Mouse (Mus musculus) forelimb bud, embryonic 11.5 days (tissue): ENCODE measurements at regions not wholly inside any gene's neighbourhood (a gene's known extent, or its start where the extent isn't known, plus 50 kb on each side); places are given as distances from the start of the nearest gene placed in this dataset.

Experiments
- DNase-seq: peaks from one replicate; pipeline ENCODE4 v3.0.0-alpha.2; 2012; ENCODE audit warnings: low read depth, low spot score

DNA sequence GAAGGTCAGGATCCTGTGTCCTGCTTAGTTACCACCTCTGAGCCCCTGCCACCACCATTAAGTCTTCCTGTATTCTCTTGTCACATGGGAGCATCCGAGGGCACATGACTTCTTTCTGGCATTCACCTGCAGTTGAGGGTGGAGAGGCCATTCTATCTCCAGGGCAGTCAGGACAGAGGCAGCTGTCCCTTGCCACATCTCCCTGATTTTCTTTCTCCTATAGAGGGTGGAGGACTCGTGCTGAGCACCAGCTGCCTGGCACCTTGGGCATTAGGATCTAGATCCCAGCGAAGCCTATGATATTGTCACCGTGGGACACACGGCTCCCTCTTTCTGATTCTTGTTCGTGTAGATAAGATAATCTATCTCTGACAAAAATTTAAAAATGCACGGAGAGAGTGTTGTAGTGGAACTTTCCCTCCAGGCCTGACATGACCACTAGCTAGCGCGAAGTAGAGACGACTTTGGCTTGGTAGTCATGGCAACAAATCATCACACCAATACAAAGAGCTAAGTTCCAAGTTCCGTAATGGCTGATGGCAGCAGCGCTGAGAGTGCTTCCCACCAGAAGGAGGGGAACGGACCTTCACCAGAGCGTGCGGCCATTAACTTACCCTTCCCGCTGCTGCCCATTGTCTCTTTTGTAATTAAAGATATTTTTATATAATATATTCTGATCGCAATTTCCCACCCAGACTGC, 137.7 kb downstream of the Ipmk start:
- DNase-seq, result peak; percentile 7

DNA sequence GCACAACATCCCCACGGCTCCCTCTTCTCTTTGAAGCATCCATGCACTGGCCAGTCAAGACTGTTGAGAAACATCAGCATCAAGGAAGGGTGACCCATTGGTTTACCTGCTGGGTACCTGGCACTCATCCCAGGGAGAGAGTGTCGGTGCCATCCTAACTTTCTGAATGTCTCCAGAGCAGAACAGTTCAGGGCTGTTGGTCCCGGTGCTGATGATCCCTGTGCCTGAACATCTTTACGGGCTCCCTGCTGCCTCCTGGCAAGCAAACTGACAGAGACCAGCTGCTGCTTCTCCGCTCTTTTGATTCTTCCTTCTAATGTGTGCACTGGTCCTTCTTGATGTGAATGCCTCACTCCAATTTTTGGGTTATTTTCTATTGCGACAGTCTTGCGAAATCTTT, 142.2 kb downstream of the Ipmk start:
- DNase-seq, result no peak

DNA sequence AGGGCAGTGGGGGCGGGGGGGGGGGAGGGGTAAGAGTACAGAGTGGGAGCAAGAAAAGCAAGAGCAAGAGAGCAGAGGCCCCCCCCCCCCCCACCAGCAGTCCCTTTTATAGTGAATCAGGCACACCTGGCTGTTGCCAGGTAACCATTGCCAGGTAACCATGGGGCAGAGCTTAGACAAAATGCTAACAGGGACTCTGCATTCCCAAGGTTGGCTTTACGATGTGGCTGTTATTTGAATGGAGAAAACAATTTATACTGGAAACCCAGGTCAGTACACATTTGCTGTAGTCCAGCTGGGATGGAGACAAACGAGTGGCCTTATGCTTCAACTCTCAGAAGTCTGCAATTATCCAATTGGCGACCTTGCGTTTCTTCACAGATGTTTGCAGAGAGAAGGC, 154.5 kb downstream of the Ipmk start:
- DNase-seq, result peak; percentile 21

DNA sequence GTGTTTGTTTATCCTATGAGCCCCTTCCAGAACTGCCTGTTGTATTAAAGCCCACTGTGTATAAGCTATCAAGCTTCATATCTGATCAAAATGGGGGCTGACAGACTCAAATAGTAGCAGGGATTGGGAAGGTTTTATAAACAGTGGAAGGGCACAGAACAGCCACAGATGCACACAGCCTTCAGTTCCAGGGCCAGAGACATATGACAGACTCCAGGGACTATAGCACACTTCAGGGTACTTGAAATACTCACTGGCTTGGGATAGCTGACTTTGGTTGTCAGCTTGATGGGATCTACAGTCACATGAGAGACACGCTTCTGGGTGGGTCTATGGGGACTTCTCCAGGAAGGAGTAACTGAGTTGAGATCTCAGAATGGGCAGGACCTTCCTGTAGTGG, 156.7 kb downstream of the Ipmk start:
- DNase-seq, result no peak

DNA sequence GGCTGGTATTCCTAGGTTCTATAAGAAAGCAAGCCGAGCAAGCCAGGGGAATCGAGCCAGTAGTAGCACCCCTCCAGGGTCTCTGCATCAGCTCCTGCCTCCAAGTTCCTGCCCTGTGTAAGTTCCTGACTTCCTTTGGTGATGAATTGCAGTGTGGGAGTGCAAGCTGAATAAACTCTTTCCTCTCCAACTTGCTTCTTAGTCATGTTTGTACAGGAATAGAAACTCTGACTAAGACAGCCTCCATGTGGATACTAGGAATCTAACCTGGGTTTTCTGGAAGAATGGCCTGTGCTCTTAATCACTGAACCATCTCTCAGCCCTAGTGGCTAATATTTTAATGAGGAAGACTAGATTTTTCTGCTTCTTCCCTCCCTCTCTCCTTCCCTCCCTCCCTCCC, 177.7 kb downstream of the Ipmk start:
- DNase-seq, result no peak

DNA sequence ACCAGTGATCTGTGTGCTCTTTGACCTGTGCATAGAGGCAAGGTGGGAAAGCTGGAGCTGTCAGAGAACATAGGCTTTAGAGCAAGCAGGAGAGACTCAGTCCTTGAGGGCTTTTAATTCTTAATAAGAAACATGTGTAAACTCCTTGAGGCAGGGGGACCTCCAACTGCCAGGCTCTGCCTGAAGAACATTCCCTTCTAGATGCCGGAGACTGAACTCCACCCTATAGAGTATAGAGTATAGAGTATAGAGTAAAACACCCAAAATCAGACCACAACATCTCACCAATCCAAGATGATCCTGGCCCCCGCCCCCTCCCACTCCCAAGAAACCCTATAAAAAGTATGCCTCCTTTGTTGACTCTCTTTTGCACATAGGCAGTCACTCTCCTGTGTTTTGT, 186.2 kb downstream of the Ipmk start:
- no peak for DNase-seq

DNA sequence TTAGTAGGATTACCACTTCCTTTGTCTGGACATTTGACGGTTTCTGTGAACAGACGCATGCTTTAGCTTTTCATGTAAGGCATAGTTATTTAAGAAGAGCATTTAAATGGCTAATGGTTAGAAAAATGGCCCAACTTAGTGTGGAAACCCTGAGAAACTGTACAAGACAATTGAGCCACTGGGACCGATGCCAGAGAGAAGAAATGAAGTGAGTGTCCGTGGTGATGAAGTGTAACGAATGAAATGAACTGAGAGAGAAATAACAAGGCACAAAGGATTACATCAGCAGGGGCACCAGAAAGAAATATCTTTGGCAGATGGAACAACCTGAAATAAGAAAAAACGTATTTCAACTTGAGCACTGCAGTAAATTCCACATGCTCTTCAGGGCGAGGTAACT, 197.9 kb downstream of the Ipmk start:
- no peak for DNase-seq

DNA sequence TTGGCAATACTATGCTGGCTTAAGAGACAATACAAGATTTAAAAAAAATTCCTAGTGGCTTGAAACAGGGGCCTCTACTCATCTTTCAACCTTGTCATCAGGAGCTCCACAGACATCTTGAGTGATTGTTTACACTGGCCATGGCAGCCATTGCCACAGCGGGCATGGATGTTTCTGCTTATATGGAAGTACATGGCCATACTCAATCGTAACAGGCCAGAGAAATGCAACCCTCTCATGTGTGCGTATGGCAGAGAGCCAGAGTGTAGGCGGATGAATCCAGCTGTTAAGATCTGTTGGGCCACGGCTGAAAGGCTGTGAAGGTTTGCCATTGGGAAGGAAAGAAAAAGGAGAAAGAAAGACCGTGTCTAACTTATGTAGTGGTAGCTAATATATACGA, 198.9 kb downstream of the Ipmk start:
- DNase-seq, result no peak

DNA sequence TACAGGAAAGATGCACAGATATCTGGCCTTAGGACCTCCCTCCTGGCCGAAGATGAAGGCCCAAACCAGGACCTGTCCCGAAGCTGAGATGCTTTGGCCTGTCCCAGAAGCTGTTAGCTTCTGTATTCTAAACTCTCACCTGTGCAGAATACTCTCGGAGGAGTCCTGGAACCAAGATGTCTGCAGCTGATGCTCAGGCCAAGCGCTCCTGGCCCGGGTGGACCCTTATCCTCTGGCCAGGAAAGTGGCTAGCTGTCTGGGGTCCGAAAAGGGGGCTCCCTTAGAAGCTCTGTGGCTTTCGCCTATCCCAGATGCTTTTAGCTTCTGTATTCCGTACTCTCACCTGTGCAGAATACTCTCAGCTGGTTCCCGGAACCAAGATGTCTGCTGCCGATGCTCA, 236.2 kb downstream of the Ipmk start:
- DNase-seq, result no peak

DNA sequence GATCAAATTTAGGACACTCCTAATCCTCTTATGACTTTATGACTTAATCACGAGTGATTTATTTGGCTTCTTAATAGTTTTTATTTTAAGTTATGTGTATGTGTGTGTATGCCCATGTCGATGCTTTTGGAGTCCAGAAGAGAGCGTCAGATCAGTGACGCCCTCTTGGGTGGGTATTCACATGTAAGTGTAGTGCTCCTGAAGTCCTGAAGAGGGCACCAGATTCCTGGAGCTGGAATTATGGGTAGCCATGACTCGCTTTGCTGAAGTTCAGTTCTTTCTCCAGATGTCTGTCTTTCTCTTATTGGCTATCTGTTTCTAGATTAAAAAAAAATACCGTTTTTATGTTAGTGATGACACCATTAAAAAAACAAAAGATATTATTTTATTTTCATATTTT, 251.0 kb downstream of the Ipmk start:
- no peak for DNase-seq

DNA sequence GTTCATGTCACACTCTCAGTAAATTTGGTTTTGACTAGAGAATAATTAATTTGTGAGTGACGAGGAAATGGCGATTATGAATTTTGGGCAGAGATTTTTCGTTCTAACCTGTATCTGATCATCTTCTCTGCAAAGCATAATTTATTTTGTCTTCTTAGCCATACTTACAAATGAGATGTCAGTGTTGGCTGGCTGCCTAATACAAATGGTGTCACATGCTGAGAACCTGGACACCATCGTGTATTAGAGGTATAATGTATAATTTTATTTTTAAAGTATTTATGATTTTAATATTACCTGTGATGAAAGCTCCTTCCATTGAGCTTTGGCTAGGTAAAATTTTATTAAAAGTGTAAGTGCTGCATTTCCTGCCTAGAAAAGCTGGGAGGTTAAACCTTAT, 266.2 kb downstream of the Ipmk start:
- no peak for DNase-seq

DNA sequence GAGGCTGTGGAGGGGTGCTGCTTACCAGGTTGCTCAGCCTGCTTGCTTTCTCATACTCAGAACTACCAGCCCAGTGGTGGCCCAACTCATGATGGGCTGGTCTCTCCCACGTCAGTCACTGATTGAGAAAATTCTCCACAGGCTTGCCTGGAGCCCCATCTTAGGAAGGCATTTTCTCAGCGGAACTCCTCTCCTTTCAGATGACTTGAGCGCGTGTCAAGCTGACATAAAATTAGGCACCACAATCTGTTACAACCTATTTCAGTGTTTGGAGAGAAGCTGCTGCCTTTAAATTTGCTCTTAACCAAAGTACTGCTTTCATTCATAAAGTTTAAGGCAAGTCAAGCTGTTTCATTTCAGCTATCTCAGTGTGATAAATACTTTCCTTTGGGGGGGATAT, 269.6 kb downstream of the Ipmk start:
- DNase-seq, result no peak

DNA sequence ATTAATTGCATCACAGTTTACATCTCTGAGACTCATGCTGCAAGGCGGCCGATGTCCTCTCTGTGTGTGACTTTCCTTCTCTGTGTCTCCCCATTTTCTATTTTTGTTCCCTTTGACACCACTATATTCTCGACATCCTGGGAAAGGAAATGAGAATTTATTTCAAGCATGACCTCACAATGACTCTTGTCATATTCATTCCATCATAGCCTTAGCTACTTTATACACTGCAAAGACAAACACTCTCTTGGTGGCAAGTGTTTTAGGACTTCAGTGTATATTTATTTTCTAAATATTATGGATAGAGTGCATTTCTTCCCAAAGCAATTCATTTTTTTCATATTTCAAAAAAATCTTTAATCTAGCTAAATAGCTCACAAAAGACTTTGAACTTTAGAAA, 298.5 kb downstream of the Ipmk start:
- DNase-seq, result no peak

DNA sequence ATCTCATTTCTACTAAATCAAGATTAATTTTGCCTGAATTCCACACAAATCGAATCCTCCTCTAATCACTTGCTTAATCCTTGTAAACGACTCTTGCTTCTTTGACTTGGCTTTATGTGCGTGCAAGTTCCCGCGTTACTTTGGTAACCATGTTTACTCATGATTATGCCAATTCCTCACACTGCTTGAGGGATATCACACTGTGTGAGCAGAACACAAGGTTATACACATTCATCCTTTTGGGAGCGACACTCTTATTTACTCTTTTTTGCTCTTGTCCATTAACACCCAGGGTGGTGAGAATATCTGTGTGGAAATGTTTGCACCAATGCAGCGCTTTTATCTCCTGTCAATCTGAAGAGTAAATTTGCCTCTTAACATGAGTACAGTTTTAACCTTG, 310.0 kb downstream of the Ipmk start:
- DNase-seq, result no peak

DNA sequence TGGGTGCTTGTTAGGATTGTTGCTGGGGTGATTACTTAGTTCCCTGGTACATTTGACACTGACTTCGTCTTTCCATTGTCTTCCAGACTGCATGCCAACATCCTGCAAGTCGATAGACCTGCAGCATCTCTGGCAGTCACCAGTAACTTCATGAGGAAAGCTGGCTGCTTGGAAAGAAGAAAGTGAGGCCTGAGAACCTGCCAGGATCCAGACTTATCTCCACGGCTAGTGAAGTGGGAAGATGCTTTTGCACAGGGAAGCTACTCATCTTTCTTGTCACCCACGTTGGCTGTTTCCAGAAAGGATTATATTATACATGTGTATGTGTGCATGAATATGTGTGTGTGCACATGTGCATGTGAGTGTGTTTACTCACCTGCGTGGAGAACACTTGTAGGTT, 316.0 kb downstream of the Ipmk start:
- no peak for DNase-seq

DNA sequence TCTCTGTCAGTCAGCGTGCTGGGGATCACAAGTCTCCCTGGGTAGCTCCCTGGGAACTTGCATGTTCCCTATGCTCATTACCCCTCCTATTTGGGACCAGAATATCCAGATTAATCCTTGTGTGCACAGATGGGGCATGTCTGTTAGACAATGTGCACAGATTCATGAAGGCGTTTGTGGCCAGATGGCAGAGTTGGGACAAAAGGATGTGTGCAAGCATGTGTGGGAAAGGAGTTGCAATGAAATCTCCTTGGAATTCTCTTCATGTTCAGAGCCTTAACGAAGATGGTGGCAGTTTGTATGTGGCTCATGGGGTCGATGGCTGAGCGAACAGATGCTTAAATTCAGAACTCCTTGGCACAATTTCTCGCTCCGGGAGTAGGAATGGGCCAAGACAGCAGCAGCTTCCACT, 319.6 kb downstream of the Ipmk start:
- no peak for DNase-seq

DNA sequence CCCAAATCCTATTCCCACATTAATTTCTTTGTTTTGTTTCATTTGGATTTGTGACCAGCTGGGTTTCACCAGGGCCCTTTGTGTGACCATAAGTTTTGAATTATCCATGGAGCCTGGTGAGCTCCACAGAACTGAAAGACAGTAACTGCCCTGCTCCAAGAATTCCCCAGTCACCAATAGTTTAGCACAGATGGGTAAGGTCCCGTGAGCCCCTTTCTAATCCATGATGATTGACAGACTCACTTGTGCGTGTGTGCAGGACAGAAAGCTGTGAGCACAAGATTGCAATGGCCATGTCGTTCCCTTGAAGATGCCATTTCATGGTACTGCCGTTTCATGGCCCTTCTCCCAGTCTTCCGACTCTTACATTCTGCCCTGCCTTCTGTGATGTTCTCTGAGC, 331.7 kb downstream of the Ipmk start:
- no peak for DNase-seq

DNA sequence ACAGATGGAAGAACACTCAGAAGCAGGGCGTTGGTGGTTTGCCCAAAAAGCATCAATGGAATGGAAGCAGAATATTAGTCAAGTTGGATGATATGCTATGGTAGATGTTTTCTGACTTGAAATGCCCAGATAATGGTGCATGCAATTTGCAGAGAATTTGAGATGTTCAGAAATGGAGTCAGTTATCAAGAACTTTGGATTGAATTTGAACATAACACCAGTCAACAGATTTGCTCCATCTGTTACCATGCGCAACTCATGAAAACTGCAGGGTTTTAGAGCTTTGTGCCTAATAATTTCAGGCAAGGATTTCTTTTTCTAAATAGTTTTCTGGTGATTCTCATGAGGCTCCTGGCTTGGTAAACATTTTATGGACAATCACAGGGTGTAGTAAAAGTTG, 365.9 kb downstream of the Ipmk start:
- DNase-seq, result no peak

DNA sequence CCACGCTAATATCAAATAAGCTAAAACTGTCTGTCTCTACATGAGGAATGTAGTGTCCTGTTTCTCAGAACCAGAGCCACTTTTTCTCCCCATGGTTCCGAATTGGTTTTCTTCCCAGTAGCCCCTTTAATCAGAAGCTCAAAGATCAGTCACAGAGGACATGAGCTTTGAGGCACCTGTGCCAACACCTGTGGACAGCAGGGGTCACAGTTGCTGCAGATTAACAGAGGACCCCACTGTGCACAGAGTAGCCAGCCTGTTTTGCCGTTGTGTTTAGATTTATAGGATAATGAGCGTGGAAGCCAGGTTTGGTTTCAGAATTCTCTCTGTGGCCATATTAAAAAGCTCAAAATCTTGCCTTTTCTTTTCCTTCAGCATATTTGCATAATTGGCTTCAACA, 380.2 kb downstream of the Ipmk start:
- no peak for DNase-seq

DNA sequence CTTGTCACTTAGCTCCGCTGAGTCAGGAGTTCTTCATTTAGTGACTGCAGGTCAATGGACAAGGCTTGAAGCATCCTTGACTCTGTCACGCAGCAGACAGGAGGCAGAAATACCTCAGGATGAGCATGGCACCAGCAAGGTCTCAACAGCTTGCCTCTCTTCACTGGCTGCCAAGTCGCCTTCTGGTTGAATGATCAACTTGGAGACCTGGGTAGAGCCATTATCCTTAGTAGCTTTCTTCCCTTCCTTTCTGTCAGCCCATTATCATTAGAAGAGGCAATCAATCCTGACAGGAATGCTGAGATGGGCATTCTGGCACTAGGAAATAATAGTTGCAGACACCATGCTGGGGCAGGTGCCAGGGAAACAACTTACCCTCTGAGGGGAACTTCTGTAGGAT, 386.3 kb downstream of the Ipmk start:
- no peak for DNase-seq

DNA sequence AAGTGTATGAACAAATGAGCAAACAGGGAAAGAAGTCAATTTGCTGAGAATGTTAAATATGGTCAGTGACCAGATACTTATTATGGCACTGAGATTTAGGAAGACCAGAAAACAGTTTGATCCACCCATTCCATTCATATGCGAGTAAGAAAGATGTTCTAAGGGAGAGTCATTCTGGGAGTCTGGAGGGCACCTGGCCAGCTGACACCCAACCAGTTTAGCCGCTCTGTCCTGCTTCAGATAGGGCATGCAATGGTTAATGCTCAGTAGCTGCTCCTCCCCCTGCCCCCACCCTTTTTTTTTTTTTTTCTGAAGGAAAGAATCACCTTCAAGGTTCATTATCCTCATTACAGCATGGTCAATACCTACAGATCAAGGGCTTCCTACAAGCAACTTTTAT, 386.9 kb downstream of the Ipmk start:
- no peak for DNase-seq

DNA sequence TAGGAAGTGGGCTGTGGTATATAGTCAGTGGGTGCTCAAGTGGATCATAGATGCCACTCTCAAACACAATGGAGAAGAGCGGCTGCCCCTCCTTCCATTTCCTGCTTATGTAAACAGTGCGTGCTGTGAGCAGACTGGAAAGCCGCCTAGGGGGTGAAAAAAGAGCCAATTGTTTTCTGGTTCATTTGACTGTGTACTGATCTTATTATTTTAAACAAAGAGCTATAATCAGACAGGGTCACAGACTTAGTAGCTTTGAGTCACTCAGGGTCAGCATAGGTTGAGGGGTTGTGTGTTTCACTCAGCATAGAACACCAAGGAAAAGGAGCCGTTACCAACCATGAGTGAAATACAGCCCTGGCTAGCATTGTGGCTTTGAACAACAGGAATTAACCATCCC, 390.7 kb downstream of the Ipmk start:
- DNase-seq, result no peak

DNA sequence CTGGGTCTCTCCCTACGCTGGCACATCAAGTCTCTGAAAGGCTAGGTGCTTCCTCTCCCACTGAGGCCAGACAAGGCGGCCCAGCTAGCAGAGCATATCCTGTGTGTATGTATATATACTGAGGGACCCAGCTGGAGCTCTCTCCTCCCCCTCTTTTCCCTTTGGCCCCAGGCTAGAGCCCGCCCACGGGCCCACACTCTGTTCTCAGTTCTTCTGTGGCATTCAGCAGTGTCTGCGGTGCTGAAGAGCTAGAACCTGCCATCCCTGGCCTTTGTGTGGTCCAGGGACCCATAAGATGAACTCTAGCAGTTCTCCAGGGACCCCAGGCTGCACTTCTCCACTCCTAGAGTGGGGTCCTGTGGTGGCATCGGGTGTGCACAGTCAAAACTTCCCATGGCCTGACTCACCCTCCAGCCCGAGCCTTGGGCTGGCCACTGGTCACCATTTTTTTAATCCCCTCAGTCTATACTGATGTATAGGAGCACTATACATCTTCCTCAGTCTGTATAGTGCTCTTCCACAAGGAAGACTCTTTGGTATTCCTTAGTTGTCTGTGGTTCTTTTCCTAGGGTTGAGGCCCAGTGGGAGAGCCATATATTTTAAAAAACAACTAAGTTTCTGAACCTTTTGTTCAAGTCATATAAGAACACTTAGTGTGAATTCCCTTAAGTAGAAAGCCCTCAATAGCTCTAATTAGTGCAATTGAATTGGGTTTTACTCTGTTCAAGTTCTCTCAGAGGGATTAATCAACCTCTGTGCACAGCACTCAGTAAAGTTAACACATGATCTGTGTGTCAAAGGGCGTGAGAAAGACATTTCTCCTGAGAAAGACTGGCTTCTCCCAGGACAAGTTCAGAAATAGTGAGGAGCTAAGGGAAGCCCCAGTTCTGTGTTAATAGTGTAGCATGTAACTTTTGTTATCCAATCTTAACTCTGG, 401.3 kb downstream of the Ipmk start:
- no peak for DNase-seq
